ENCODE assay signal across 8 mouse cellular contexts in genomic region chr7:80534291-80535008, GRCm38 (mm10). TPM values are rescaled to one million over a fixed set of nuclear protein-coding genes. Genes with fewer than 3 reads are reported as not detected.
DNase-seq lines count a peak whose midpoint lies in the region; ATAC-seq lines count a peak whose summit lies in the region.

No protein-coding gene starts in this region.

- 1% methylated on average over 32 of the region's 32 CpGs for WGBS in heart, embryonic 15.5 days
- under 1% methylated on average over 32 of the region's 32 CpGs for WGBS in liver, embryonic 12.5 days (ENCODE audit: insufficient replicate concordance)
- WGBS in neural tube, embryonic 14.5 days = 1% methylated on average over 32 of the region's 32 CpGs

- H3K27ac ChIP-seq in heart, embryonic 15.5 days = peak overlapping the region; percentile 43
- peak overlapping the region; percentile 97 for H3K27ac ChIP-seq in liver, embryonic 12.5 days
- no peak overlapping the region for H3K27ac ChIP-seq in neural tube, embryonic 14.5 days (ENCODE audit: low read depth, low read length)

- H3K27me3 ChIP-seq in heart, embryonic 15.5 days = no peaks in the 10 kb centered on the region
- no peaks in the 10 kb centered on the region for H3K27me3 ChIP-seq in liver, embryonic 12.5 days (replicated peaks)
- H3K27me3 ChIP-seq in neural tube, embryonic 14.5 days (ENCODE audit: control insufficient read depth, insufficient read depth, low read length) = no peaks in the 10 kb centered on the region

- H3K36me3 ChIP-seq in heart, embryonic 15.5 days = no peaks in the 10 kb centered on the region
- peaks cover 12% of the 10 kb centered on the region; the same call in 1 of the 2 replicates for H3K36me3 ChIP-seq in liver, embryonic 12.5 days
- no peaks in the 10 kb centered on the region for H3K36me3 ChIP-seq in neural tube, embryonic 14.5 days (ENCODE audit: control insufficient read depth, insufficient read depth, low read length)

- peak overlapping the region; percentile 87 for H3K4me2 ChIP-seq in heart, embryonic 15.5 days
- H3K4me2 ChIP-seq in liver, embryonic 12.5 days = peak overlapping the region; percentile 78
- peak overlapping the region; percentile 89 for H3K4me2 ChIP-seq in neural tube, embryonic 14.5 days (ENCODE audit: low read depth, low read length)

- no peaks in the 10 kb centered on the region for H3K9me3 ChIP-seq in heart, embryonic 15.5 days (replicated peaks)
- no peaks in the 10 kb centered on the region for H3K9me3 ChIP-seq in liver, embryonic 12.5 days (replicated peaks)
- H3K9me3 ChIP-seq in neural tube, embryonic 14.5 days (ENCODE audit: control insufficient read depth, low read length) = no peaks in the 10 kb centered on the region

- 0 out of 2 replicates have a peak, but pooled peaks have one; percentile 2 for ATAC-seq in heart, embryonic 15.5 days (replicated peaks; ENCODE audit: insufficient number of reproducible peaks, insufficient read depth, low FRiP score, low read depth)
- ATAC-seq in liver, embryonic 12.5 days = peak; percentile 82
- peak; percentile 3 for ATAC-seq in neural tube, embryonic 14.5 days (ENCODE audit: low read depth)

- peak overlapping the region; percentile 65 for H3K9ac ChIP-seq in heart, embryonic 15.5 days
- peak overlapping the region; percentile 90 for H3K9ac ChIP-seq in liver, embryonic 12.5 days
- peak overlapping the region; percentile 58 for H3K9ac ChIP-seq in neural tube, embryonic 14.5 days (replicated peaks; ENCODE audit: low read depth, low read length)

- H3K4me3 ChIP-seq in heart, embryonic 15.5 days = peak overlapping the region; percentile 63
- peak overlapping the region; percentile 81 for H3K4me3 ChIP-seq in liver, embryonic 12.5 days
- peak overlapping the region; percentile 55 for H3K4me3 ChIP-seq in neural tube, embryonic 14.5 days (ENCODE audit: low read depth, low read length)

- peaks cover 12% of the 10 kb centered on the region for H3K4me1 ChIP-seq in heart, embryonic 15.5 days (replicated peaks)
- peaks cover 76% of the 10 kb centered on the region for H3K4me1 ChIP-seq in liver, embryonic 12.5 days
- no peaks in the 10 kb centered on the region for H3K4me1 ChIP-seq in neural tube, embryonic 14.5 days (ENCODE audit: control insufficient read depth, insufficient read depth, low read length)

- peak; percentile 12 for DNase-seq in right cerebral cortex, postnatal 4 days
- no peak for DNase-seq in right cerebral cortex, postnatal 14 days
- DNase-seq in c-Kit-positive CD71-positive TER-119-positive erythroid progenitor cells, embryonic 14.5 days (ENCODE audit: low spot score) = peak; percentile 82
- DNase-seq in frontal cortex, postnatal 14 days (ENCODE audit: low spot score in 2 of 2) = no peak
- DNase-seq in urinary bladder, postnatal 14 days (ENCODE audit: low spot score) = no peak

RNA-seq across cellular contexts. Expression of gene Blm, which starts 0.5 kb away (rescaled TPM):
- 13.0 and 15.3 TPM in 2 replicates for polyA plus RNA-seq in heart, embryonic 15.5 days (2015; fragmentation: Nextera tagmentation; extraction: Ambion mirVana)
- 47.2 and 47.8 TPM in 2 replicates for polyA plus RNA-seq in liver, embryonic 12.5 days (2016; fragmentation: Nextera tagmentation; extraction: Ambion mirVana)
- polyA plus RNA-seq in neural tube, embryonic 14.5 days (2014; fragmentation: Nextera tagmentation; extraction: Ambion mirVana) = 10.2 and 11.2 TPM in 2 replicates

Comparison
In these comparisons a context has a peak if more than half of its experiments do, and no peak if none do; other contexts are left out.
1. DNase-seq: peak in right cerebral cortex, postnatal 4 days (single experiment) and c-Kit-positive CD71-positive TER-119-positive erythroid progenitor cells, embryonic 14.5 days (single experiment); none in right cerebral cortex, postnatal 14 days (single experiment), frontal cortex, postnatal 14 days (0 of 2) and urinary bladder, postnatal 14 days (single experiment).
2. ATAC-seq: peak in every context shown above with its lines; median percentile 82 in liver, embryonic 12.5 days; 3 in neural tube, embryonic 14.5 days; 2 in heart, embryonic 15.5 days.
3. Peak in every context shown above with its lines, with median percentiles within 50 percentile points of each other: H3K4me2 ChIP-seq, H3K4me3 ChIP-seq and H3K9ac ChIP-seq.